Mouse (Mus musculus) MEL (cell line): ENCODE measurements around the gene Bahcc1. TPM values are rescaled to one million over a fixed set of nuclear protein-coding genes. Genes with fewer than 3 reads are reported as not detected.

Experiments
- DNase-seq: peaks from one replicate; pipeline ENCODE4 v3.0.0; 2011; ENCODE audit warnings: low read depth, low spot score
- H3K27ac ChIP-seq: 2 replicates; pipeline ENCODE4 v1.5.1; 2012; ENCODE audit warnings: low read depth, mild to moderate bottlenecking, control low read depth, low read length, moderate library complexity; ENCODE audit not compliant: control insufficient read depth
- H3K27me3 ChIP-seq, 2 experiments: fragments of 150-350 bp in 1 of 2; sonication (generic) in 1 of 2; 2 replicates each; pipeline ENCODE4 v1.6.1; 2012; ENCODE audit warnings: low read length in 2 of 2, mild to moderate bottlenecking in 2 of 2, improper control_type of control experiment in 1 of 2, moderate library complexity in 1 of 2; ENCODE audit not compliant: insufficient read depth in 2 of 2, control insufficient read depth in 1 of 2
- H3K36me3 ChIP-seq, 2 experiments: 2 replicates each; pipeline ENCODE4 v1.6.1; 2012 to 2014; ENCODE audit warnings: low read length in 2 of 2, improper control_type of control experiment in 1 of 2, inconsistent platforms in 1 of 2, mild to moderate bottlenecking in 1 of 2; ENCODE audit not compliant: insufficient read depth in 2 of 2, control insufficient read depth in 1 of 2
- H3K4me1 ChIP-seq, 2 experiments: fragments of 150-350 bp in 1 of 2; sonication (generic) in 1 of 2; 2 replicates each; pipeline ENCODE4 v1.6.1; 2012; ENCODE audit warnings: low read length in 2 of 2, improper control_type of control experiment in 1 of 2, mild to moderate bottlenecking in 1 of 2; ENCODE audit not compliant: insufficient read depth in 2 of 2, control insufficient read depth in 1 of 2
- H3K4me3 ChIP-seq, 2 experiments: fragments of 150-350 bp in 1 of 2; sonication (generic) in 1 of 2; 2 replicates each; pipeline ENCODE4 v1.5.1; 2012; ENCODE audit warnings: low read depth in 2 of 2, low read length in 2 of 2, mild to moderate bottlenecking in 2 of 2, moderate library complexity in 2 of 2, control low read depth in 1 of 2, improper control_type of control experiment in 1 of 2; ENCODE audit not compliant: control insufficient read depth in 1 of 2, insufficient read depth in 1 of 2
- H3K79me2 ChIP-seq: 2 replicates; pipeline ENCODE4 v1.6.1; 2012; ENCODE audit warnings: mild to moderate bottlenecking, low read length, moderate library complexity; ENCODE audit not compliant: control insufficient read depth, poor library complexity, insufficient read depth
- H3K9ac ChIP-seq: 2 replicates; pipeline ENCODE4 v1.6.1; 2012; ENCODE audit warnings: low read depth, mild to moderate bottlenecking, control low read depth, low read length, moderate library complexity; ENCODE audit not compliant: control insufficient read depth, poor library complexity, severe bottlenecking
- H3K9me3 ChIP-seq: fragments of 150-350 bp; sonication (generic); replicated peaks from 2 replicates; pipeline ENCODE4 v1.6.1; 2012; ENCODE audit warnings: mild to moderate bottlenecking, low read length, improper control_type of control experiment, moderate library complexity; ENCODE audit not compliant: insufficient read depth
- BHLHE40 ChIP-seq: IDR thresholded peaks from 2 replicates; pipeline ENCODE4 v1.6.1; 2012; ENCODE audit warnings: low read depth, mild to moderate bottlenecking, inconsistent platforms, low read length, improper control_type of control experiment, borderline replicate concordance
- CHD1 ChIP-seq: IDR thresholded peaks from 2 replicates; pipeline ENCODE4 v1.6.1; 2012; ENCODE audit warnings: low read depth, mild to moderate bottlenecking, inconsistent platforms, low read length, improper control_type of control experiment
- CHD2 ChIP-seq: IDR thresholded peaks from 2 replicates; pipeline ENCODE4 v1.6.1; 2011; ENCODE audit warnings: low read length, improper control_type of control experiment
- CTCF ChIP-seq, 3 experiments: IDR thresholded peaks in 2 of 3; conservative IDR thresholded peaks in 1 of 3; 2 replicates each; pipeline ENCODE4 v1.5.1; 2011 to 2012; ENCODE audit warnings: low read length in 3 of 3, low read depth in 2 of 3, mild to moderate bottlenecking in 2 of 3, improper control_type of control experiment in 1 of 3, inconsistent platforms in 1 of 3, mixed read lengths in 1 of 3, moderate library complexity in 1 of 3; ENCODE audit not compliant: control insufficient read depth in 1 of 3, insufficient read depth in 1 of 3, poor library complexity in 1 of 3, severe bottlenecking in 1 of 3
- E2F4 ChIP-seq: IDR thresholded peaks from 2 replicates; pipeline ENCODE4 v1.6.1; 2011; ENCODE audit warnings: low read depth, low read length, improper control_type of control experiment, borderline replicate concordance
- ELF1 ChIP-seq: IDR thresholded peaks from 2 replicates; pipeline ENCODE4 v1.6.1; 2014; ENCODE audit warnings: low read depth, mild to moderate bottlenecking, inconsistent platforms, low read length, improper control_type of control experiment, moderate library complexity
- EP300 ChIP-seq, 2 experiments: IDR thresholded peaks; 2 replicates each; pipeline ENCODE4 v1.6.1; 2011; ENCODE audit warnings: improper control_type of control experiment in 2 of 2, low read length in 2 of 2, low read depth in 1 of 2, mild to moderate bottlenecking in 1 of 2
- ETS1 ChIP-seq: IDR thresholded peaks from 2 replicates; pipeline ENCODE4 v1.6.1; 2012; ENCODE audit warnings: low read depth, mild to moderate bottlenecking, inconsistent platforms, low read length, improper control_type of control experiment, moderate library complexity
- GABPA ChIP-seq: IDR thresholded peaks from 2 replicates; pipeline ENCODE4 v1.6.1; 2012; ENCODE audit warnings: low read depth, mild to moderate bottlenecking, inconsistent platforms, low read length, improper control_type of control experiment, moderate library complexity
- GATA1 ChIP-seq: IDR thresholded peaks from 2 replicates; pipeline ENCODE4 v1.6.1; 2011; ENCODE audit warnings: low read depth, low read length, improper control_type of control experiment
- JUND ChIP-seq: IDR thresholded peaks from 2 replicates; pipeline ENCODE4 v1.6.1; 2011; ENCODE audit warnings: low read depth, mild to moderate bottlenecking, improper control_type of control experiment, low read length
- KAT2A ChIP-seq: conservative IDR thresholded peaks from 2 replicates; pipeline ENCODE4 v1.6.1; 2012; ENCODE audit warnings: low read depth, low read length, improper control_type of control experiment, inconsistent platforms
- MAFK ChIP-seq: IDR thresholded peaks from 2 replicates; pipeline ENCODE4 v1.6.1; 2011; ENCODE audit warnings: low read depth, mild to moderate bottlenecking, low read length, improper control_type of control experiment, borderline replicate concordance
- MAX ChIP-seq: IDR thresholded peaks from 2 replicates; pipeline ENCODE4 v1.6.1; 2011; ENCODE audit warnings: low read length, improper control_type of control experiment
- MAZ ChIP-seq: IDR thresholded peaks from 2 replicates; pipeline ENCODE4 v1.6.1; 2012; ENCODE audit warnings: low read depth, mild to moderate bottlenecking, inconsistent platforms, low read length, improper control_type of control experiment
- MEF2A ChIP-seq: IDR thresholded peaks from 2 replicates; pipeline ENCODE4 v1.6.1; 2014; ENCODE audit warnings: low read depth, mild to moderate bottlenecking, inconsistent platforms, low read length, improper control_type of control experiment; ENCODE audit not compliant: poor library complexity, insufficient replicate concordance, severe bottlenecking; ENCODE audit errors: extremely low read depth
- MXI1 ChIP-seq: IDR thresholded peaks from 2 replicates; pipeline ENCODE4 v1.6.1; 2011; ENCODE audit warnings: mild to moderate bottlenecking, low read depth, low read length, improper control_type of control experiment
- MYB ChIP-seq: IDR thresholded peaks from 2 replicates; pipeline ENCODE4 v1.6.1; 2011; ENCODE audit warnings: mild to moderate bottlenecking, low read depth, low read length, improper control_type of control experiment
- MYC ChIP-seq: IDR thresholded peaks from 2 replicates; pipeline ENCODE4 v1.6.1; 2011; ENCODE audit warnings: low read depth, mild to moderate bottlenecking, low read length, improper control_type of control experiment, moderate library complexity
- NELFE ChIP-seq: IDR thresholded peaks from 2 replicates; pipeline ENCODE4 v1.6.1; 2011; ENCODE audit warnings: low read depth, low read length, improper control_type of control experiment
- NRF1 ChIP-seq: IDR thresholded peaks from 2 replicates; pipeline ENCODE4 v1.6.1; 2014; ENCODE audit warnings: low read depth, mild to moderate bottlenecking, inconsistent platforms, low read length, improper control_type of control experiment, moderate library complexity; ENCODE audit not compliant: poor library complexity, insufficient read depth, severe bottlenecking
- POLR2A ChIP-seq, 2 experiments: IDR thresholded peaks; 2 replicates each; pipeline ENCODE4 v1.6.1; 2011 to 2012; ENCODE audit warnings: low read length in 2 of 2, mild to moderate bottlenecking in 2 of 2, control low read depth in 1 of 2, improper control_type of control experiment in 1 of 2, low read depth in 1 of 2, moderate library complexity in 1 of 2; ENCODE audit not compliant: control insufficient read depth in 1 of 2, insufficient read depth in 1 of 2, poor library complexity in 1 of 2
- POLR2AphosphoS2 ChIP-seq: IDR thresholded peaks from 2 replicates; pipeline ENCODE4 v1.6.1; 2011; ENCODE audit warnings: low read length, improper control_type of control experiment
- POLR2AphosphoS5 ChIP-seq: IDR thresholded peaks from 2 replicates; pipeline ENCODE4 v1.6.1; 2012; ENCODE audit warnings: low read depth, borderline replicate concordance, mild to moderate bottlenecking, inconsistent platforms, low read length, moderate library complexity, mixed read lengths
- RAD21 ChIP-seq: IDR thresholded peaks from 2 replicates; pipeline ENCODE4 v1.6.1; 2011; ENCODE audit warnings: mild to moderate bottlenecking, low read depth, low read length, improper control_type of control experiment
- RCOR1 ChIP-seq: IDR thresholded peaks from 2 replicates; pipeline ENCODE4 v1.6.1; 2012; ENCODE audit warnings: low read depth, mild to moderate bottlenecking, inconsistent platforms, low read length, improper control_type of control experiment
- SIN3A ChIP-seq: IDR thresholded peaks from 2 replicates; pipeline ENCODE4 v1.6.1; 2012; ENCODE audit warnings: low read length, improper control_type of control experiment, inconsistent platforms
- SMC3 ChIP-seq: IDR thresholded peaks from 2 replicates; pipeline ENCODE4 v1.6.1; 2011; ENCODE audit warnings: low read depth, low read length, improper control_type of control experiment
- TAL1 ChIP-seq: IDR thresholded peaks from 2 replicates; pipeline ENCODE4 v1.6.1; 2012; ENCODE audit warnings: mild to moderate bottlenecking, inconsistent platforms, low read length, moderate library complexity, mixed read lengths
- TBP ChIP-seq: IDR thresholded peaks from 2 replicates; pipeline ENCODE4 v1.8.0; 2011; ENCODE audit warnings: low read depth, low read length, improper control_type of control experiment
- TCF12 ChIP-seq: IDR thresholded peaks from 2 replicates; pipeline ENCODE4 v1.6.1; 2014; ENCODE audit warnings: low read depth, mild to moderate bottlenecking, inconsistent platforms, low read length, improper control_type of control experiment, moderate library complexity
- UBTF ChIP-seq: IDR thresholded peaks from 2 replicates; pipeline ENCODE4 v1.6.1; 2012; ENCODE audit warnings: low read depth, mild to moderate bottlenecking, inconsistent platforms, low read length, improper control_type of control experiment, moderate library complexity, borderline replicate concordance; ENCODE audit not compliant: insufficient read depth
- USF1 ChIP-seq: IDR thresholded peaks from 2 replicates; pipeline ENCODE4 v1.6.1; 2014; ENCODE audit warnings: low read depth, mild to moderate bottlenecking, inconsistent platforms, low read length, improper control_type of control experiment, moderate library complexity
- USF2 ChIP-seq, 2 experiments: IDR thresholded peaks; 2 replicates each; pipeline ENCODE4 v1.6.1; 2011 to 2012; ENCODE audit warnings: improper control_type of control experiment in 2 of 2, low read length in 2 of 2, borderline replicate concordance in 1 of 2, inconsistent platforms in 1 of 2, low read depth in 1 of 2, mild to moderate bottlenecking in 1 of 2; ENCODE audit not compliant: insufficient read depth in 1 of 2
- ZC3H11A ChIP-seq: IDR thresholded peaks from 2 replicates; pipeline ENCODE4 v1.6.1; 2012; ENCODE audit warnings: low read depth, mild to moderate bottlenecking, inconsistent platforms, low read length, improper control_type of control experiment
- ZKSCAN1 ChIP-seq: IDR thresholded peaks from 2 replicates; pipeline ENCODE4 v1.6.1; 2012; ENCODE audit warnings: low read depth, mild to moderate bottlenecking, inconsistent platforms, low read length, improper control_type of control experiment, moderate library complexity
- ZMIZ1 ChIP-seq: IDR thresholded peaks from 2 replicates; pipeline ENCODE4 v1.6.1; 2012; ENCODE audit warnings: low read depth, mild to moderate bottlenecking, inconsistent platforms, low read length, improper control_type of control experiment, moderate library complexity
- polyA plus RNA-seq, 2 experiments: library from polyadenylated mRNA; stranded (reverse) in 1 of 2; unstranded in 1 of 2; fragments of >175 nt in 1 of 2; fragments of >200 nt in 1 of 2; gene quantifications; 2 replicates each; pipeline versions ENCODE4 v1.2.1 to v1.2.4; 2012; ENCODE audit warnings: low replicate concordance in 2 of 2, low read depth in 1 of 2; ENCODE audit not compliant: insufficient read length in 2 of 2, insufficient read depth in 1 of 2, missing spikeins in 1 of 2
- total RNA-seq: library from RNA; depleted of rRNA; stranded (reverse); fragments of 300-350 nt; gene quantifications from 2 replicates; pipeline ENCODE4 v1.2.3, GENCODE M21; 2012

Bahcc1 gene
- total and polyA plus RNA-seq, 3 experiments = 0.04 to 0.26 TPM; not detected in 1

GRCm38 (mm10) chr11:120262356-120262901 lies 29.7 kb downstream of the Bahcc1 start:
- DNase-seq = peak; percentile 85
- no peaks in the 10 kb centered on the region for H3K27me3 ChIP-seq
- no peak overlapping the region for H3K4me3 ChIP-seq
- no peaks in the 10 kb centered on the region for H3K79me2 ChIP-seq
- H3K4me1 ChIP-seq = peaks cover 8 to 24% of the 10 kb centered on the region in 2 experiments; a peak in 3 of 4 replicates
- no peak overlapping the region for H3K27ac ChIP-seq
- H3K9me3 ChIP-seq = no peaks in the 10 kb centered on the region
- H3K9ac ChIP-seq = no peak overlapping the region; the same call in 1 of the 2 replicates
- H3K36me3 ChIP-seq = peaks cover 0 to 8% of the 10 kb centered on the region in 2 experiments; a peak in 2 of 4 replicates
- TF ChIP-seq POLR2A (IDR thresholded peaks at IDR 0.05; ENCODE audit: control insufficient read depth in 1 of 2, insufficient read depth in 1 of 2, low read depth in 1 of 2, low read length in 2 of 2, poor library complexity in 1 of 2) (no peak), GABPA (no peak), ZC3H11A (no peak), MYB (no peak), GATA1 (no peak), E2F4 (no peak), BHLHE40 (peak; percentile 88), SIN3A (no peak; the same call in none of the 2 replicates), USF1 (peak; percentile 64), TCF12 (no peak; the same call in 1 of the 2 replicates), RAD21 (peak; percentile 51), JUND (no peak), ZMIZ1 (no peak), NELFE (no peak), CTCF (IDR thresholded peaks at IDR 0.05 in 2 of 3, conservative IDR thresholded peaks at IDR 0.05 in 1 of 3; ENCODE audit: control insufficient read depth in 1 of 3, insufficient read depth in 1 of 3, low read depth in 2 of 3, low read length in 3 of 3, poor library complexity in 1 of 3, severe bottlenecking in 1 of 3) (peak; percentile 87 to 96 (median 92)), POLR2AphosphoS2 (no peak), RCOR1 (peak; percentile 52), SMC3 (peak; percentile 52), POLR2AphosphoS5 (no peak), TBP (no peak), CHD1 (no peak), KAT2A (no peak; the same call in 1 of the 2 replicates), ELF1 (0 out of 2 replicates have a peak, but pooled peaks have one; percentile 35), ZKSCAN1 (no peak), EP300 (IDR thresholded peaks at IDR 0.05; ENCODE audit: low read depth in 1 of 2, low read length in 2 of 2) (no peak; a peak in 1 of 4 replicates), ETS1 (no peak; the same call in 1 of the 2 replicates), NRF1 (no peak), MXI1 (peak; percentile 80), MAFK (peak; percentile 31; the same call in 1 of the 2 replicates), CHD2 (no peak), MEF2A (no peak), MAZ (peak; percentile 78), UBTF (no peak), MYC (peak; percentile 89), MAX (peak; percentile 83), USF2 (IDR thresholded peaks at IDR 0.05; ENCODE audit: borderline replicate concordance in 1 of 2, insufficient read depth in 1 of 2, low read depth in 1 of 2, low read length in 2 of 2) (no peak), TAL1 (no peak)
